Mouse (Mus musculus) liver, postnatal 0 days (tissue): ENCODE results near the gene Icos.

ENCODE experiments used
- CTCF ChIP-seq: sonication (generic); IDR thresholded peaks from 2 replicates; pipeline ENCODE4 v1.5.1; 2016; ENCODE audit warnings: antibody characterized with exemption, low read depth
- EP300 ChIP-seq: IDR thresholded peaks from 2 replicates; pipeline ENCODE4 v1.6.1; 2016; ENCODE audit warnings: antibody characterized with exemption, low read depth, mild to moderate bottlenecking

DNA sequence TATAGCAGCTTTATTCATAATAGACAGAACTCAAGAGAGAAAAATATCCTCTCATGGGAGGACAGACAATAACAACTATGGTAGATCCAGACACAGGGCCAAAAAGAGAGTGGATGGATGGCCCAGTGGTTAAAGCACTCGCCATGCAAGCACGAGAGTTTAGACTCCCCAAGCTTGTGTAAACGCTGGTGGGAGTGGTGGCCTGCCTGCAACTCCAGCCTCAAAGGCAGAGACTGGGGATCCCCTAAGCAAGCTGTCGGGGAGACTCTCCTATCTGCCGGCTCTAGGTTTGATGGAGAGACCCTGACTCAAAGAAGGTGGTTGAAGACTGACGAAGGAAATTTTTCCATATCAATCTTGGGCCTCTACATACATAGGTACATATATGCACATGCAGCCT, 21.5 kb upstream of the Icos start:
- TF ChIP-seq EP300 (no peak), CTCF (no peak)
